Mouse (Mus musculus): ENCODE results near the gene Pir. TPM values are rescaled to one million over a fixed set of nuclear protein-coding genes. Genes with fewer than 3 reads are reported as not detected.

Pir gene
- polyA plus RNA-seq, 2 experiments = 3.1 to 5.9 TPM

DNA sequence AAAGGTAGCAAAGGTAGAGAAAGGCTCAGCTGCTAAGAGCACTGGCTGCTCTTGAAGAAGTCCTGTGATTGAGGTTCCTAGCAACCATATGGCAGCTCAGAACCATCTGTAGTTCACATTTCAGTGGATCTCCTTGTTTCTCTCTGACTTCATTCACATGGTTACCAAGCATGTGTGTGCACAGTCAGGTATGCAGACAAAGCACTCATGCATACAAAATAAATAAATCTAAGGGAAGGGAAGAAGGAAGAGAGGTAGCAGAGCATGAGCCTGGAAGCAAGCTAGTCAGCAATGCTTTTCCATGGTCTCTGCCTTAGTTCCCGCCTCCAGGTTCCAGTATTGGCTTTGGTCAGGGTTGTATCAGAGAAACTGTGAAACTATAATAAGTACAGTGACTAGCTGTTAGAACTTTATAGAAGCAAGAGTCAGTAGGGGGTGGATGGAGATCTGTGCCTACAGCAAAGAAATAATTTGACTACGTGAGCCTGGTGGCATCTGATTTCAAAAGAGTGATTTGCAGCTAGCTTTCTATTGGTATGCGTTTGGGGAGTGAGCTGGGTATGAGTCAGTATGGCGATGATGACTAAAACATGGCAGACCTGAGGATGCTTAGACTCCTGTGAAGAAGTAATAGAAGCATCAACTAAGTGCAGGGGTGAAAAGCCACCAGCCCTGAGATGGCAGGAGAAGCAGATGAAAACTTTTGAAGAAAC lies 96.1 kb downstream of the Pir start:
- 59% methylated on average over 4 of the region's 4 CpGs for WGBS

DNA sequence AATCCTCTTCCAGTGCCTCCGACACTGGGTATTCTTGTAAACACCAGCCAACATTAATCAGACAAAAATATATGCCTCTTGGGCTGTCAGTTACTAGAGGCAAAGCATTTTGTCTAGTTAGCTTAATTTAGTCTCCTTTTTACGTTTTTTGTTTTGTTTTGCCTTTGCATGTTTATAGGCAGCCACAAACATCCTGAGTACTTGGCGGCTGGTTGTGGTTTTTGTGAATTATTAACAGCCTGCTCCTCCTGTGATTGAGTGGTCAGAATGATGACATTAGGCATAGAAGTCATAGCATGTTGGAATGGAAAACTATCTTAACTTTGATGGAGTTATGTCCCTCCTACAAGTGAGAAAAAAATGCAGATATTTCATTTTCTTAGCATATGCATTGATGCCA lies 101.4 kb downstream of the Pir start:
- Histone ChIP-seq H3K36me3 (ENCODE audit: control insufficient read depth, insufficient read depth, low read length) (no peaks in the 10 kb centered on the region), H3K4me3 (replicated peaks; ENCODE audit: low read length) (no peak overlapping the region), H3K27ac (replicated peaks; ENCODE audit: low read depth, low read length) (no peak overlapping the region), H3K9ac (ENCODE audit: low read depth, low read length, severe bottlenecking) (no peak overlapping the region), H3K27me3 (ENCODE audit: control insufficient read depth, insufficient read depth, low read length) (no peaks in the 10 kb centered on the region), H3K9me3 (ENCODE audit: control insufficient read depth, low read length) (no peaks in the 10 kb centered on the region), H3K4me2 (replicated peaks; ENCODE audit: low read depth, low read length, severe bottlenecking) (no peak overlapping the region), H3K4me1 (ENCODE audit: control insufficient read depth, insufficient read depth, low read length) (no peaks in the 10 kb centered on the region)
- TF ChIP-seq POLR2A (IDR thresholded peaks at IDR 0.05; ENCODE audit: borderline replicate concordance, extremely low read depth, insufficient read depth, insufficient read length) = no peak
- ATAC-seq (ENCODE audit: low FRiP score, low read depth) = no peak
- no peak for DNase-seq (ENCODE audit: low spot score)
- WGBS = 65% methylated on average over 3 of the region's 3 CpGs

More for the DNA sequence above, 96.1 kb downstream of the Pir start:
- TF ChIP-seq POLR2A (IDR thresholded peaks at IDR 0.05; ENCODE audit: borderline replicate concordance, extremely low read depth, insufficient read depth, insufficient read length) = no peak
- Histone ChIP-seq H3K4me3 (replicated peaks; ENCODE audit: low read length) (no peak overlapping the region), H3K9me3 (ENCODE audit: control insufficient read depth, low read length) (no peaks in the 10 kb centered on the region), H3K4me1 (ENCODE audit: control insufficient read depth, insufficient read depth, low read length) (no peaks in the 10 kb centered on the region), H3K9ac (ENCODE audit: low read depth, low read length, severe bottlenecking) (no peak overlapping the region), H3K36me3 (ENCODE audit: control insufficient read depth, insufficient read depth, low read length) (no peaks in the 10 kb centered on the region), H3K27ac (replicated peaks; ENCODE audit: low read depth, low read length) (no peak overlapping the region), H3K27me3 (ENCODE audit: control insufficient read depth, insufficient read depth, low read length) (no peaks in the 10 kb centered on the region), H3K4me2 (replicated peaks; ENCODE audit: low read depth, low read length, severe bottlenecking) (no peak overlapping the region)
- ATAC-seq (ENCODE audit: low FRiP score, low read depth) (no peak), DNase-seq (ENCODE audit: low spot score) (no peak)

DNA sequence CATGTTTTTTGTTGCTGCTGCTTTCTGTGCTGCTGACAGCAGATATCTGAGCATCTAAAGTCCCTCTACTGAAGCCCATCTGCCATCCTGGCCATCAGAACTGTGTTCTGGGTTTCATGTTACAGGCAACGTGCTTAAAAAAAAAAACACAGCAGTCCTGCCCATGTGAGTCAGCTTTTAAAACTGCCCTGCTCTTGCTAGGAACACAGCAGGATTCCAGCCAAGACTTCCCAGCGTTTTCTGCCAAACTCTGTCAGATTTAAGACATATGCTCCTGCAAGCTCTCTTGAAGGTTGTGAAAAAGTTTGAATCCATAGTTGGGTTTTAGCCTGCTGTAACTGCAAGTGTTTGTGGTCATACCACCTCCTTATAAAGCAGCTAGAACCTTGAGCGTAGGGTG lies 103.9 kb downstream of the Pir start, which contains the start of gene Vegfd:
TSS of gene Vegfd (plus strand) at position 298 of the 400 bp plus-strand sequence.
- no peaks in the 10 kb centered on the region for H3K36me3 ChIP-seq (ENCODE audit: control insufficient read depth, insufficient read depth, low read length)
- H3K9me3 ChIP-seq (ENCODE audit: control insufficient read depth, low read length) = no peaks in the 10 kb centered on the region
- 13% methylated on average over 3 of the region's 3 CpGs for WGBS
- DNase-seq (ENCODE audit: low spot score) (peak; percentile 76), ATAC-seq (ENCODE audit: low FRiP score, low read depth) (no peak)
- peak within 1 kb of the TSS; percentile 16; the same call in 1 of the 2 replicates for H3K4me2 ChIP-seq (replicated peaks; ENCODE audit: low read depth, low read length, severe bottlenecking)
- H3K27ac ChIP-seq (replicated peaks; ENCODE audit: low read depth, low read length) = peak within 1 kb of the TSS; percentile 48; the same call in 1 of the 2 replicates
- H3K27me3 ChIP-seq (ENCODE audit: control insufficient read depth, insufficient read depth, low read length) = no peaks in the 10 kb centered on the region
- H3K4me3 ChIP-seq (replicated peaks; ENCODE audit: low read length) = no peak within 1 kb of the TSS
- H3K4me1 ChIP-seq (ENCODE audit: control insufficient read depth, insufficient read depth, low read length) = no peaks in the 10 kb centered on the region
- no peak within 1 kb of the TSS for H3K9ac ChIP-seq (ENCODE audit: low read depth, low read length, severe bottlenecking)
- no peak for TF ChIP-seq POLR2A (IDR thresholded peaks at IDR 0.05; ENCODE audit: borderline replicate concordance, extremely low read depth, insufficient read depth, insufficient read length)

GRCm38 (mm10) chrX:164374586-164374985 lies 105.4 kb downstream of the Pir start:
- 22% methylated on average over 5 of the region's 5 CpGs for WGBS
- Histone ChIP-seq H3K4me2 (replicated peaks; ENCODE audit: low read depth, low read length, severe bottlenecking) (no peak overlapping the region), H3K9ac (ENCODE audit: low read depth, low read length, severe bottlenecking) (no peak overlapping the region), H3K27me3 (ENCODE audit: control insufficient read depth, insufficient read depth, low read length) (no peaks in the 10 kb centered on the region), H3K4me3 (replicated peaks; ENCODE audit: low read length) (no peak overlapping the region), H3K36me3 (ENCODE audit: control insufficient read depth, insufficient read depth, low read length) (no peaks in the 10 kb centered on the region), H3K27ac (replicated peaks; ENCODE audit: low read depth, low read length) (no peak overlapping the region), H3K9me3 (ENCODE audit: control insufficient read depth, low read length) (no peaks in the 10 kb centered on the region), H3K4me1 (ENCODE audit: control insufficient read depth, insufficient read depth, low read length) (no peaks in the 10 kb centered on the region)
- DNase-seq (ENCODE audit: low spot score) (no peak), ATAC-seq (ENCODE audit: low FRiP score, low read depth) (no peak)
- TF ChIP-seq POLR2A (IDR thresholded peaks at IDR 0.05; ENCODE audit: borderline replicate concordance, extremely low read depth, insufficient read depth, insufficient read length) = no peak

- no peak for TF ChIP-seq POLR2A (IDR thresholded peaks at IDR 0.05; ENCODE audit: borderline replicate concordance, extremely low read depth, insufficient read depth, insufficient read length)
- no peak overlapping the region for H3K4me3 ChIP-seq (replicated peaks; ENCODE audit: low read length)
- no peaks in the 10 kb centered on the region for H3K27me3 ChIP-seq (ENCODE audit: control insufficient read depth, insufficient read depth, low read length)
- H3K4me2 ChIP-seq (replicated peaks; ENCODE audit: low read depth, low read length, severe bottlenecking) = no peak overlapping the region
- no peaks in the 10 kb centered on the region for H3K36me3 ChIP-seq (ENCODE audit: control insufficient read depth, insufficient read depth, low read length)
- no peak overlapping the region for H3K27ac ChIP-seq (replicated peaks; ENCODE audit: low read depth, low read length)
- ATAC-seq (ENCODE audit: low FRiP score, low read depth) = no peak
- H3K9me3 ChIP-seq (ENCODE audit: control insufficient read depth, low read length) = no peaks in the 10 kb centered on the region
- no peaks in the 10 kb centered on the region for H3K4me1 ChIP-seq (ENCODE audit: control insufficient read depth, insufficient read depth, low read length)
- WGBS = 79% methylated on average over 4 of the region's 4 CpGs
- no peak for DNase-seq (ENCODE audit: low spot score)
- no peak overlapping the region for H3K9ac ChIP-seq (ENCODE audit: low read depth, low read length, severe bottlenecking)
Observed at GRCm38 (mm10) chrX:164379721-164380120, 110.5 kb downstream of the Pir start.
